Mouse (Mus musculus) CH12F3 (cell line): ENCODE measurements around the gene Muc5ac.

Source experiments
- in situ Hi-C: fragments of 300-500 bp; cut with MboI; formaldehyde crosslinking; loops from 2 replicates; pipeline ENCODE4 v1.14.3; 2020; ENCODE audit warnings: low sequenced_read_pairs

Muc5ac gene

GRCm38 (mm10) chr7:141823699-141824098 lies 34.9 kb downstream of the Muc5ac start:
- in situ Hi-C loops, result no loop called here

DNA sequence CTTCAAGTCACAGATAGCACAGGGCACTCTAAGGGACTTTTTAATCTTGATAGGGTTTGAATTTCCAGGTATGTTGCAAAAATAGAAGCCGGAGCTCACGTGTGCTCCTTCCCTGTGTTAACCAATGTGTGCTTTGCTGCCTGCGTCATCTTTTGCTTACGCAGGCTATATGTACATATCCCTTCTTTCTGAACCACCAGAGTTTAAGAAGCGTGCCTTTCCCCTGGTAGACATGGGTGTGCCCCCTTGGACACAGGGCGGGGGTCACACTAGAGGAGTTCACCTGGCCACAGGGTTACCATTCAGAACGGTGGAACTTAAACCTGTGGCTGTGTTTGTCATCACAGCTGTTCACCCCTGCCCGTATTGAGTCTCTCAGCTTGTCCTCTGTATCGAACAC lies 35.6 kb downstream of the Muc5ac start:
- in situ Hi-C loops, result no loop called here

DNA sequence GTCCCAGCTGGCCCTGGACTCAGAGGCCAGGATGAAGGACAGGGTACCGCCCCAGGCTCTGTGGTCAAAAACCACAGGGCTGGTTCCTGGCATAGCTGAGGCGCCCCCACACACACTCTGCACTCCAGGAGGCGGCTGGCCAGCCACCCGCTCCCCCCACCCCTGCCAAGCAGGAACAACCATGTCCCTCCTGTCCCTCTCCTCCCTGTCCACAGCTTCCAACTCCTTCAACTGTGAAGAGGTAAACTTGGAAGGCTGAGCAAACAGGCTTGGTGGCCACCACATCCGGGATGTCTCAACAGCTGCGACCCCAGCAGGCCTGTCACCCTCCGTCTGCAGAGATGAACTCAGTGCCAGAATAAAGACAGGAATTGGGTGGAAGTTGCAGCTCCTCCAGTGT lies 47.2 kb downstream of the Muc5ac start:
- in situ Hi-C loops, result no loop called here

DNA sequence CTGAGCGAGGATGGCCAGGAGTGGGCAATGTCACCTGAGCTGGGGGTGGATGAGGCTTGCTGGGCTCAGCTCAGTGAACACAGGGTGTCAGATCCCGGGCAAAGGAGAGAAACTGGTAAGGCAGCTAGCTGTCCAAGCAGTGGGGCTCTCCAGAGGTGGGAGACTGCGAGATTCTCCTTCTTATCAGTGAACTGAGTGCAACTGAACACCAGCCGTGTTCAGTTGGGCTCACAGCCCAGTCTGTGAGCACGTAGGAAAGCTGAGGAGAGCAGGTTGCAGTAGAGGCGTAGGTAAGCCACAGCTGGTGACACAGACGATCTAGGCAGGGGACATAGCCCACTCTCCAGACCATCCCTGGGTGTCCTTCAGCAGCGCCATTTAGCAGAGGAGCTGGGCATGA lies 47.7 kb downstream of the Muc5ac start:
- in situ Hi-C loops, result no loop called here

DNA sequence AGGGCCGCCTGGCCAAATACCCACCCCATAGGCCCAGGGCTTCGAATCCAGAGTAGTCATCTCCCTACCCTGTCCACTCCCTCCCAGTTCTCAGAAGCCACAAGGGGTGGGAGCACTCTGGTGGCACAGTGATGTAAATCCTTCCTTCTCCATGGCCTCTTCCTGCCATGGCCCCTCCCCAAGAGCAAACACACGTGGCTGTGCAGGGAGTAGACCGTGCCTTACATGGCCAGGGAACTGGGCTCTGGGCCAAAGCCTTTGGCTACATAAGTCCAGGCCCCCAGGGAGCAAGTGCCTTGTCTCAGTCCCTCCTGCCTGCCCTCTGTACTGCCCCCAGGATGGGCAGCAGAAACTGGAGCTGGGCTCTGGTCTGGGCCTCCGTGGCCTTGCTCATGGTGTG lies 50.0 kb downstream of the Muc5ac start, which contains the start of gene Muc5b:
TSS of gene Muc5b (plus strand) at position 292 of the 400 bp plus-strand sequence.
- in situ Hi-C loops, result no loop called here

GRCm38 (mm10) chr7:141840354-141840753 lies 51.6 kb downstream of the Muc5ac start:
- in situ Hi-C loops, result no loop called here

DNA sequence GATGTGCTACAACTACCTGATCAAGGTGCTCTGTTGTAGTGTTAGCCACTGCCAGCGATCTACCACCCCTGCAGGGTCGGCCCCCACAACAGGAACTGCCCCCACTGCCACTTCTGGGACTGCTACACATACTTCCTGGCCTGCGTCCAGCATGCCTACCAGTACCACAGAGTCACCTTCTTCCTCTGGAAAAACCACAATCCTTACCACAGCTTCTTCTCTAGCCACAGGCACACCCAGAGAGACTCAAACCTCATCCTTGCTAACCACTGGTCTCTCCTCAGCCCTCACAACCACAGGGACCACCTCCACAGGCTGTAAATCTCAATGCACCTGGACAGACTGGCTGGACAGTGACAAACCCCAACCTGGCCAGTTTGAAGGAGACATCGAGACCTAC lies 72.3 kb downstream of the Muc5ac start:
- in situ Hi-C loops, result no loop called here
